Mouse (Mus musculus) adrenal gland, postnatal 10 days (tissue): ENCODE measurements around the gene Fut1. TPM values are rescaled to one million over a fixed set of nuclear protein-coding genes. Genes with fewer than 3 reads are reported as not detected.
A peak's percentile ranks its signal among the peaks of the same experiment; 100 is the strongest.

ENCODE experiments used
- DNase-seq: peaks from one replicate; pipeline ENCODE4 v3.0.0; 2021; ENCODE audit warnings: mixed read lengths
- long read RNA-seq, 2 experiments: library from polyadenylated mRNA; stranded (forward); transcript quantifications; one replicate each; pipeline ENCODE4 v2.0.0; 2021
- total RNA-seq, 2 experiments: library from RNA; stranded (reverse); gene quantifications; 2 replicates each; pipeline ENCODE4 v1.2.3; 2021

The Fut1 gene
- under 1 TPM in 1 of 2 experiments, not detected in 1; 0.21 TPM for total RNA-seq
- long read RNA-seq, experiment 1, result 0 reads
- long read RNA-seq, experiment 2, result 0 reads

GRCm38 (mm10) chr7:45617042-45617695, at the start of gene Fut1:
Gene Fut1 (plus strand): TSS chr7:45617289.
- no peak for DNase-seq

GRCm38 (mm10) chr7:45567780-45568516, 49.1 kb upstream of the Fut1 start:
- peak; percentile 96 for DNase-seq

GRCm38 (mm10) chr7:45568601-45569473, 48.3 kb upstream of the Fut1 start:
- no peak for DNase-seq

GRCm38 (mm10) chr7:45570103-45570741, 46.9 kb upstream of the Fut1 start, which contains the start of gene Bcat2:
Gene Bcat2 (plus strand): TSS chr7:45570153.
- peak; percentile 87 for DNase-seq

- no peak for DNase-seq
Observed at GRCm38 (mm10) chr7:45571966-45572365, 45.1 kb upstream of the Fut1 start.

- no peak for DNase-seq
Observed at GRCm38 (mm10) chr7:45573954-45574353, 43.1 kb upstream of the Fut1 start.

- DNase-seq, result no peak
Observed at GRCm38 (mm10) chr7:45574472-45575379, 42.4 kb upstream of the Fut1 start.

GRCm38 (mm10) chr7:45585923-45586322, 31.2 kb upstream of the Fut1 start:
- DNase-seq, result peak; percentile 28

GRCm38 (mm10) chr7:45587631-45588592, 29.2 kb upstream of the Fut1 start:
- DNase-seq, result peak; percentile 8

GRCm38 (mm10) chr7:45589173-45589572, 27.9 kb upstream of the Fut1 start:
- peak; percentile 93 for DNase-seq

GRCm38 (mm10) chr7:45589898-45590297, 27.2 kb upstream of the Fut1 start:
- DNase-seq, result peak; percentile 9

GRCm38 (mm10) chr7:45590874-45591273, 26.2 kb upstream of the Fut1 start:
- peak; percentile 4 for DNase-seq

GRCm38 (mm10) chr7:45591880-45592279, 25.2 kb upstream of the Fut1 start:
- no peak for DNase-seq

- DNase-seq, result peak; percentile 82
Observed at GRCm38 (mm10) chr7:45593118-45593815, 23.8 kb upstream of the Fut1 start.

- no peak for DNase-seq
Observed at GRCm38 (mm10) chr7:45595176-45595575, 21.9 kb upstream of the Fut1 start.

- DNase-seq, result no peak
Observed at GRCm38 (mm10) chr7:45596107-45596506, 21.0 kb upstream of the Fut1 start.

GRCm38 (mm10) chr7:45597013-45597412, 20.1 kb upstream of the Fut1 start:
- no peak for DNase-seq

- DNase-seq, result no peak
Observed at GRCm38 (mm10) chr7:45597527-45597926, 19.6 kb upstream of the Fut1 start.
